Mouse (Mus musculus): Measurements from ENCODE around the gene Cfap126. TPM values are rescaled to one million over a fixed set of nuclear protein-coding genes. Genes with fewer than 3 reads are reported as not detected.

Gene Cfap126
- polyA plus RNA-seq, 1 experiment from 2014 or later: 2.1 TPM

- no peaks in the 10 kb centered on the region for H3K27me3 ChIP-seq (ENCODE audit: control insufficient read depth, insufficient read depth, low read length)
- no peak overlapping the region for H3K27ac ChIP-seq (ENCODE audit: low read length)
- no peak overlapping the region; the same call in 1 of the 2 replicates for H3K9ac ChIP-seq (ENCODE audit: low read length)
- H3K4me3 ChIP-seq (replicated peaks; ENCODE audit: low read length): no peak overlapping the region
- H3K4me2 ChIP-seq (ENCODE audit: low read depth, low read length): peak overlapping the region; percentile 49; the same call in 1 of the 2 replicates
- H3K4me1 ChIP-seq (ENCODE audit: control insufficient read depth, insufficient read depth, low read length): 0 out of 2 replicates have a peak, but pooled peaks cover 5% of the 10 kb centered on the region
- no peaks in the 10 kb centered on the region for H3K9me3 ChIP-seq (replicated peaks; ENCODE audit: control insufficient read depth, low read length)
- no peaks in the 10 kb centered on the region for H3K36me3 ChIP-seq (ENCODE audit: control insufficient read depth, insufficient read depth, low read length)
- ATAC-seq (ENCODE audit: insufficient read depth, low FRiP score): no peak
- WGBS: 73% methylated on average over 4 of the region's 4 CpGs
Measured at GRCm38 (mm10) chr1:171112986-171113385, 732 bp upstream of the Cfap126 start.

GRCm38 (mm10) chr1:171116280-171116679 lies 2.6 kb downstream of the Cfap126 start:
- no peak for ATAC-seq (ENCODE audit: insufficient read depth, low FRiP score)
- Histone ChIP-seq H3K4me1 (ENCODE audit: control insufficient read depth, insufficient read depth, low read length) (no peaks in the 10 kb centered on the region), H3K4me2 (ENCODE audit: low read depth, low read length) (no peak overlapping the region), H3K9ac (ENCODE audit: low read length) (no peak overlapping the region), H3K27me3 (ENCODE audit: control insufficient read depth, insufficient read depth, low read length) (no peaks in the 10 kb centered on the region), H3K4me3 (replicated peaks; ENCODE audit: low read length) (no peak overlapping the region), H3K27ac (ENCODE audit: low read length) (no peak overlapping the region), H3K9me3 (replicated peaks; ENCODE audit: control insufficient read depth, low read length) (no peaks in the 10 kb centered on the region), H3K36me3 (ENCODE audit: control insufficient read depth, insufficient read depth, low read length) (no peaks in the 10 kb centered on the region)
- 53% methylated on average over 4 of the region's 4 CpGs for WGBS

GRCm38 (mm10) chr1:171118269-171118684 lies 4.6 kb downstream of the Cfap126 start:
- Histone ChIP-seq H3K36me3 (ENCODE audit: control insufficient read depth, insufficient read depth, low read length) (no peaks in the 10 kb centered on the region), H3K27ac (ENCODE audit: low read length) (no peak overlapping the region), H3K4me3 (replicated peaks; ENCODE audit: low read length) (no peak overlapping the region), H3K27me3 (ENCODE audit: control insufficient read depth, insufficient read depth, low read length) (no peaks in the 10 kb centered on the region), H3K9me3 (replicated peaks; ENCODE audit: control insufficient read depth, low read length) (no peaks in the 10 kb centered on the region), H3K4me1 (ENCODE audit: control insufficient read depth, insufficient read depth, low read length) (no peaks in the 10 kb centered on the region; the same call in 1 of the 2 replicates), H3K9ac (ENCODE audit: low read length) (no peak overlapping the region), H3K4me2 (ENCODE audit: low read depth, low read length) (no peak overlapping the region)
- 8% methylated on average over 4 of the region's 4 CpGs for WGBS
- ATAC-seq (ENCODE audit: insufficient read depth, low FRiP score): no peak

- Histone ChIP-seq H3K9ac (ENCODE audit: low read length) (no peak overlapping the region), H3K9me3 (replicated peaks; ENCODE audit: control insufficient read depth, low read length) (no peaks in the 10 kb centered on the region), H3K4me2 (ENCODE audit: low read depth, low read length) (no peak overlapping the region), H3K4me3 (replicated peaks; ENCODE audit: low read length) (no peak overlapping the region), H3K27ac (ENCODE audit: low read length) (no peak overlapping the region), H3K36me3 (ENCODE audit: control insufficient read depth, insufficient read depth, low read length) (no peaks in the 10 kb centered on the region), H3K27me3 (ENCODE audit: control insufficient read depth, insufficient read depth, low read length) (no peaks in the 10 kb centered on the region), H3K4me1 (ENCODE audit: control insufficient read depth, insufficient read depth, low read length) (no peaks in the 10 kb centered on the region; the same call in 1 of the 2 replicates)
- WGBS: 83% methylated on average over 5 of the region's 5 CpGs
- ATAC-seq (ENCODE audit: insufficient read depth, low FRiP score): no peak
Measured at GRCm38 (mm10) chr1:171118996-171119395, 5.3 kb downstream of the Cfap126 start.

- Histone ChIP-seq H3K9me3 (replicated peaks; ENCODE audit: control insufficient read depth, low read length) (no peaks in the 10 kb centered on the region), H3K4me3 (replicated peaks; ENCODE audit: low read length) (no peak overlapping the region), H3K4me1 (ENCODE audit: control insufficient read depth, insufficient read depth, low read length) (no peaks in the 10 kb centered on the region; the same call in 1 of the 2 replicates), H3K4me2 (ENCODE audit: low read depth, low read length) (no peak overlapping the region), H3K9ac (ENCODE audit: low read length) (no peak overlapping the region), H3K27me3 (ENCODE audit: control insufficient read depth, insufficient read depth, low read length) (no peaks in the 10 kb centered on the region), H3K36me3 (ENCODE audit: control insufficient read depth, insufficient read depth, low read length) (no peaks in the 10 kb centered on the region), H3K27ac (ENCODE audit: low read length) (no peak overlapping the region)
- WGBS: 85% methylated on average over 14 of the region's 14 CpGs
- no peak for ATAC-seq (ENCODE audit: insufficient read depth, low FRiP score)
Measured at GRCm38 (mm10) chr1:171119405-171119804, 5.7 kb downstream of the Cfap126 start.

- no peaks in the 10 kb centered on the region for H3K9me3 ChIP-seq (replicated peaks; ENCODE audit: control insufficient read depth, low read length)
- H3K4me1 ChIP-seq (ENCODE audit: control insufficient read depth, insufficient read depth, low read length): no peaks in the 10 kb centered on the region; the same call in 1 of the 2 replicates
- H3K27ac ChIP-seq (ENCODE audit: low read length): no peak overlapping the region
- no peak overlapping the region for H3K4me3 ChIP-seq (replicated peaks; ENCODE audit: low read length)
- no peaks in the 10 kb centered on the region for H3K27me3 ChIP-seq (ENCODE audit: control insufficient read depth, insufficient read depth, low read length)
- H3K36me3 ChIP-seq (ENCODE audit: control insufficient read depth, insufficient read depth, low read length): no peaks in the 10 kb centered on the region
- no peak overlapping the region for H3K4me2 ChIP-seq (ENCODE audit: low read depth, low read length)
- no peak overlapping the region for H3K9ac ChIP-seq (ENCODE audit: low read length)
- no peak for ATAC-seq (ENCODE audit: insufficient read depth, low FRiP score)
- WGBS: 33% methylated on average over 3 of the region's 3 CpGs
Measured at GRCm38 (mm10) chr1:171120893-171121292, 7.2 kb downstream of the Cfap126 start.

- 37% methylated on average over 5 of the region's 5 CpGs for WGBS
- H3K4me3 ChIP-seq (replicated peaks; ENCODE audit: low read length): no peak overlapping the region
- no peak for ATAC-seq (ENCODE audit: insufficient read depth, low FRiP score)
- H3K9ac ChIP-seq (ENCODE audit: low read length): no peak overlapping the region
- no peaks in the 10 kb centered on the region for H3K36me3 ChIP-seq (ENCODE audit: control insufficient read depth, insufficient read depth, low read length)
- no peaks in the 10 kb centered on the region; the same call in 1 of the 2 replicates for H3K4me1 ChIP-seq (ENCODE audit: control insufficient read depth, insufficient read depth, low read length)
- H3K27me3 ChIP-seq (ENCODE audit: control insufficient read depth, insufficient read depth, low read length): no peaks in the 10 kb centered on the region
- H3K4me2 ChIP-seq (ENCODE audit: low read depth, low read length): no peak overlapping the region
- H3K27ac ChIP-seq (ENCODE audit: low read length): no peak overlapping the region
- no peaks in the 10 kb centered on the region for H3K9me3 ChIP-seq (replicated peaks; ENCODE audit: control insufficient read depth, low read length)
Measured at GRCm38 (mm10) chr1:171121839-171122238, 8.1 kb downstream of the Cfap126 start.

- no peaks in the 10 kb centered on the region for H3K27me3 ChIP-seq (ENCODE audit: control insufficient read depth, insufficient read depth, low read length)
- no peak overlapping the region for H3K27ac ChIP-seq (ENCODE audit: low read length)
- H3K9me3 ChIP-seq (replicated peaks; ENCODE audit: control insufficient read depth, low read length): no peaks in the 10 kb centered on the region
- no peaks in the 10 kb centered on the region; the same call in 1 of the 2 replicates for H3K4me1 ChIP-seq (ENCODE audit: control insufficient read depth, insufficient read depth, low read length)
- 0 out of 2 replicates have a peak overlapping the region, but pooled peaks have one; percentile 0 for H3K9ac ChIP-seq (ENCODE audit: low read length)
- 21% methylated on average over 7 of the region's 7 CpGs for WGBS
- peak; percentile 69; the same call in 1 of the 2 replicates for ATAC-seq (ENCODE audit: insufficient read depth, low FRiP score)
- no peaks in the 10 kb centered on the region for H3K36me3 ChIP-seq (ENCODE audit: control insufficient read depth, insufficient read depth, low read length)
- peak overlapping the region; percentile 12; the same call in 1 of the 2 replicates for H3K4me3 ChIP-seq (replicated peaks; ENCODE audit: low read length)
- peak overlapping the region; percentile 22; the same call in 1 of the 2 replicates for H3K4me2 ChIP-seq (ENCODE audit: low read depth, low read length)
Measured at GRCm38 (mm10) chr1:171122932-171123331, 9.2 kb downstream of the Cfap126 start.

GRCm38 (mm10) chr1:171124398-171124797 lies 10.7 kb downstream of the Cfap126 start:
- H3K4me2 ChIP-seq (ENCODE audit: low read depth, low read length): no peak overlapping the region
- H3K27me3 ChIP-seq (ENCODE audit: control insufficient read depth, insufficient read depth, low read length): no peaks in the 10 kb centered on the region
- 73% methylated on average over 5 of the region's 5 CpGs for WGBS

More at GRCm38 (mm10) chr1:171124398-171124797, 10.7 kb downstream of the Cfap126 start:
- Histone ChIP-seq H3K4me1 (ENCODE audit: control insufficient read depth, insufficient read depth, low read length) (no peaks in the 10 kb centered on the region; the same call in 1 of the 2 replicates), H3K36me3 (ENCODE audit: control insufficient read depth, insufficient read depth, low read length) (no peaks in the 10 kb centered on the region), H3K9ac (ENCODE audit: low read length) (no peak overlapping the region), H3K9me3 (replicated peaks; ENCODE audit: control insufficient read depth, low read length) (no peaks in the 10 kb centered on the region), H3K27ac (ENCODE audit: low read length) (no peak overlapping the region), H3K4me3 (replicated peaks; ENCODE audit: low read length) (no peak overlapping the region)
- peak; percentile 38; the same call in 1 of the 2 replicates for ATAC-seq (ENCODE audit: insufficient read depth, low FRiP score)
